Mouse (Mus musculus) CH12.LX (cell line): ENCODE measurements around the gene Vwa3b. TPM values are rescaled to one million over a fixed set of nuclear protein-coding genes. Genes with fewer than 3 reads are reported as not detected.

ENCODE experiments used
- DNase-seq: peaks from one replicate; pipeline ENCODE4 v3.0.0-alpha.2; 2013; ENCODE audit errors: extremely low read depth
- H3K27ac ChIP-seq: 2 replicates; pipeline ENCODE4 v1.5.1; 2012; ENCODE audit warnings: low read depth, mild to moderate bottlenecking, control low read depth, moderate library complexity; ENCODE audit not compliant: insufficient read depth
- H3K27me3 ChIP-seq: replicated peaks from 2 replicates; pipeline ENCODE3; 2012; ENCODE audit warnings: inconsistent platforms
- H3K36me3 ChIP-seq, 2 experiments: replicated peaks in 1 of 2; 2 replicates each; pipeline versions ENCODE3 to v1.6.1; 2012; ENCODE audit warnings: inconsistent platforms in 1 of 2, low read length in 1 of 2, mild to moderate bottlenecking in 1 of 2, mixed read lengths in 1 of 2, moderate library complexity in 1 of 2; ENCODE audit not compliant: control insufficient read depth in 1 of 2, insufficient read depth in 1 of 2
- H3K4me1 ChIP-seq, 2 experiments: 2 replicates each; pipeline ENCODE4 v1.6.1; 2012; ENCODE audit warnings: inconsistent platforms in 1 of 2, moderate library complexity in 1 of 2; ENCODE audit not compliant: insufficient read depth in 2 of 2, control insufficient read depth in 1 of 2
- H3K4me2 ChIP-seq: 2 replicates; pipeline ENCODE4 v1.6.1; 2012; ENCODE audit warnings: low read depth, mild to moderate bottlenecking, control low read depth; ENCODE audit not compliant: poor library complexity, insufficient read depth, severe bottlenecking
- H3K4me3 ChIP-seq, 3 experiments: fragments of 150-350 bp in 1 of 3; sonication (generic) in 1 of 3; replicated peaks in 1 of 3; 2 replicates each; pipeline versions ENCODE3 to v1.5.1; 2011 to 2012; ENCODE audit warnings: low read depth in 2 of 3, low read length in 2 of 3, mild to moderate bottlenecking in 2 of 3, moderate library complexity in 2 of 3, control low read depth in 1 of 3, improper control_type of control experiment in 1 of 3, inconsistent platforms in 1 of 3, mixed read lengths in 1 of 3; ENCODE audit not compliant: poor library complexity in 1 of 3
- H3K79me2 ChIP-seq: replicated peaks from 2 replicates; pipeline ENCODE4 v1.6.1; 2012; ENCODE audit warnings: mild to moderate bottlenecking, moderate library complexity; ENCODE audit not compliant: control insufficient read depth, poor library complexity, insufficient read depth, severe bottlenecking; ENCODE audit errors: extremely low read depth
- H3K9ac ChIP-seq: 2 replicates; pipeline ENCODE4 v1.6.1; 2012; ENCODE audit warnings: low read depth, mild to moderate bottlenecking, control low read depth, moderate library complexity; ENCODE audit not compliant: insufficient read depth
- H3K9me3 ChIP-seq: replicated peaks from 2 replicates; pipeline ENCODE3; 2012; ENCODE audit warnings: low read length, inconsistent platforms, mixed read lengths
- CTCF ChIP-seq, 2 experiments: IDR thresholded peaks in 1 of 2; conservative IDR thresholded peaks in 1 of 2; 2 replicates each; pipeline ENCODE4 v1.5.1; 2011 to 2012; ENCODE audit warnings: low read depth in 2 of 2, low read length in 2 of 2, improper control_type of control experiment in 1 of 2, inconsistent platforms in 1 of 2, mild to moderate bottlenecking in 1 of 2, moderate library complexity in 1 of 2
- E2F4 ChIP-seq: IDR thresholded peaks from 2 replicates; pipeline ENCODE4 v1.6.1; 2011; ENCODE audit warnings: low read depth, low read length, improper control_type of control experiment; ENCODE audit not compliant: insufficient replicate concordance
- EP300 ChIP-seq: IDR thresholded peaks from 2 replicates; pipeline ENCODE4 v1.6.1; 2011; ENCODE audit warnings: low read length, improper control_type of control experiment
- ETS1 ChIP-seq: conservative IDR thresholded peaks from 2 replicates; pipeline ENCODE4 v1.6.1; 2012; ENCODE audit warnings: low read depth, mild to moderate bottlenecking, inconsistent platforms, low read length, improper control_type of control experiment, moderate library complexity
- GABPA ChIP-seq: IDR thresholded peaks from 2 replicates; pipeline ENCODE4 v1.6.1; 2012; ENCODE audit warnings: low read depth, low read length, improper control_type of control experiment, inconsistent platforms; ENCODE audit not compliant: insufficient replicate concordance
- HCFC1 ChIP-seq: IDR thresholded peaks from 2 replicates; pipeline ENCODE4 v1.6.1; 2012; ENCODE audit warnings: low read depth, mild to moderate bottlenecking, inconsistent platforms, low read length, improper control_type of control experiment
- IRF4 ChIP-seq: IDR thresholded peaks from 2 replicates; pipeline ENCODE4 v1.6.1; 2014; ENCODE audit warnings: low read depth, mild to moderate bottlenecking, inconsistent platforms, low read length, improper control_type of control experiment
- JUN ChIP-seq: IDR thresholded peaks from 2 replicates; pipeline ENCODE4 v1.6.1; 2011; ENCODE audit warnings: low read depth, mild to moderate bottlenecking, low read length, improper control_type of control experiment, moderate library complexity; ENCODE audit not compliant: insufficient read depth
- KAT2A ChIP-seq: IDR thresholded peaks from 2 replicates; pipeline ENCODE4 v1.6.1; 2012; ENCODE audit warnings: low read length, improper control_type of control experiment, inconsistent platforms; ENCODE audit not compliant: insufficient replicate concordance
- MAZ ChIP-seq: IDR thresholded peaks from 2 replicates; pipeline ENCODE4 v1.6.1; 2012; ENCODE audit warnings: low read depth, mild to moderate bottlenecking, inconsistent platforms, low read length, improper control_type of control experiment, moderate library complexity
- MYC ChIP-seq: IDR thresholded peaks from 2 replicates; pipeline ENCODE4 v1.6.1; 2011; ENCODE audit warnings: low read depth, mild to moderate bottlenecking, improper control_type of control experiment, low read length
- PAX5 ChIP-seq: IDR thresholded peaks from 2 replicates; pipeline ENCODE4 v1.6.1; 2012; ENCODE audit warnings: low read length, inconsistent platforms, mixed read lengths
- POLR2A ChIP-seq: IDR thresholded peaks from 2 replicates; pipeline ENCODE4 v1.6.1; 2011; ENCODE audit warnings: low read depth, mild to moderate bottlenecking, improper control_type of control experiment, low read length
- POLR2AphosphoS2 ChIP-seq: IDR thresholded peaks from 2 replicates; pipeline ENCODE4 v1.6.1; 2011; ENCODE audit warnings: low read depth, low read length, improper control_type of control experiment
- RAD21 ChIP-seq: IDR thresholded peaks from 2 replicates; pipeline ENCODE4 v1.6.1; 2011; ENCODE audit warnings: low read depth, mild to moderate bottlenecking, low read length, improper control_type of control experiment, moderate library complexity
- SIN3A ChIP-seq: IDR thresholded peaks from 2 replicates; pipeline ENCODE4 v1.6.1; 2012; ENCODE audit warnings: low read length, improper control_type of control experiment, inconsistent platforms
- UBTF ChIP-seq: IDR thresholded peaks from 2 replicates; pipeline ENCODE4 v1.6.1; 2012; ENCODE audit warnings: low read depth, mild to moderate bottlenecking, inconsistent platforms, low read length, improper control_type of control experiment, moderate library complexity
- USF1 ChIP-seq: IDR thresholded peaks from 2 replicates; pipeline ENCODE4 v1.6.1; 2014; ENCODE audit warnings: low read depth, mild to moderate bottlenecking, inconsistent platforms, low read length, improper control_type of control experiment
- USF2 ChIP-seq: conservative IDR thresholded peaks from 2 replicates; pipeline ENCODE4 v1.6.1; 2011; ENCODE audit warnings: low read depth, low read length, improper control_type of control experiment
- ZKSCAN1 ChIP-seq: IDR thresholded peaks from 2 replicates; pipeline ENCODE4 v1.6.1; 2012; ENCODE audit warnings: low read depth, inconsistent platforms, low read length, improper control_type of control experiment, borderline replicate concordance
- dilution Hi-C: fragments of 300-500 bp; cut with MboI; formaldehyde crosslinking; loops from 2 replicates; pipeline ENCODE4 v1.14.3; 2020; ENCODE audit warnings: low sequenced_read_pairs; ENCODE audit not compliant: extremely low pct_unique_long_range_greater_than_20kb, extremely low pct_ligation_motif_present
- in situ Hi-C: fragments of 300-500 bp; cut with MboI; formaldehyde crosslinking; loops from 3 replicates; pipeline ENCODE4 v1.14.3; 2019; ENCODE audit warnings: low sequenced_read_pairs, low pct_ligation_motif_present, low pct_unique_long_range_greater_than_20kb, mixed read lengths
- polyA plus RNA-seq: library from polyadenylated mRNA; unstranded; fragments of >175 nt; gene quantifications from 2 replicates; pipeline ENCODE4 v1.2.1, GENCODE M21; 2012; ENCODE audit warnings: low read depth; ENCODE audit not compliant: insufficient read length
- total RNA-seq, 2 experiments: library from RNA; depleted of rRNA; stranded (reverse); fragments of 300-350 nt in 1 of 2; fragments of >200 nt in 1 of 2; gene quantifications; 2 replicates each; pipeline ENCODE4 v1.2.3; 2012 to 2014

Gene Vwa3b
- total and polyA plus RNA-seq, 3 experiments = not detected

GRCm38 (mm10) chr1:37042769-37043168 is 16.4 kb downstream of the Vwa3b start:
- TF ChIP-seq RAD21 = no peak
- Histone ChIP-seq H3K4me1 (peaks cover 0 to 3% of the 10 kb centered on the region in 2 experiments; a peak in 1 of 4 replicates), H3K9ac (no peak overlapping the region), H3K9me3 (no peaks in the 10 kb centered on the region), H3K79me2 (no peaks in the 10 kb centered on the region), H3K27ac (no peak overlapping the region), H3K4me3 (no peak overlapping the region), H3K27me3 (no peaks in the 10 kb centered on the region), H3K4me2 (no peak overlapping the region), H3K36me3 (no peaks in the 10 kb centered on the region)
- no peak for DNase-seq
- in situ Hi-C loops (no loop called here), dilution Hi-C loops (no loop called here)

GRCm38 (mm10) chr1:37043196-37043595 is 16.8 kb downstream of the Vwa3b start:
- Histone ChIP-seq H3K4me2 (no peak overlapping the region), H3K36me3 (no peaks in the 10 kb centered on the region), H3K27ac (no peak overlapping the region), H3K9ac (no peak overlapping the region), H3K4me3 (no peak overlapping the region), H3K9me3 (no peaks in the 10 kb centered on the region), H3K27me3 (no peaks in the 10 kb centered on the region), H3K4me1 (peaks cover 0 to 3% of the 10 kb centered on the region in 2 experiments; a peak in 1 of 4 replicates), H3K79me2 (no peaks in the 10 kb centered on the region)
- no peak for DNase-seq
- dilution Hi-C loops = no loop called here
- in situ Hi-C loops = no loop called here
- TF ChIP-seq KAT2A = no peak
- TF ChIP-seq GABPA = no peak
- TF ChIP-seq UBTF = no peak
- TF ChIP-seq POLR2AphosphoS2 = no peak
- no peak for TF ChIP-seq MAZ
- TF ChIP-seq CTCF (conservative IDR thresholded peaks at IDR 0.05 in 1 of 2, IDR thresholded peaks at IDR 0.05 in 1 of 2; ENCODE audit: low read depth in 2 of 2, low read length in 2 of 2) = no peak
- no peak for TF ChIP-seq POLR2A
- no peak for TF ChIP-seq ETS1
- TF ChIP-seq USF1 = no peak
- no peak for TF ChIP-seq E2F4
- TF ChIP-seq SIN3A = no peak
- TF ChIP-seq EP300 = no peak
- no peak for TF ChIP-seq ZKSCAN1
- no peak for TF ChIP-seq RAD21
- no peak for TF ChIP-seq MYC
- no peak for TF ChIP-seq IRF4
- no peak for TF ChIP-seq PAX5
- TF ChIP-seq HCFC1 = no peak
- TF ChIP-seq JUN = no peak
- no peak for TF ChIP-seq USF2
